Mouse (Mus musculus) heart, embryonic 14.5 days (tissue): ENCODE results near the gene Serinc1. TPM values are rescaled to one million over a fixed set of nuclear protein-coding genes. Genes with fewer than 3 reads are reported as not detected.

Experiments used
- ATAC-seq: fragments of 200-750 bp; cut with Nextera tagmentation; 2 replicates; pipeline ENCODE4 v1.8.0; 2017; ENCODE audit warnings: low read depth, moderate TSS enrichment; ENCODE audit not compliant: insufficient number of reproducible peaks, insufficient read depth, low FRiP score
- H3K27ac ChIP-seq, 2 experiments: fragments of 200-500 bp in 1 of 2; fragments of 300-500 bp in 1 of 2; sonication (generic) in 1 of 2; replicated peaks in 1 of 2; 2 replicates each; pipeline ENCODE4 v1.5.1; 2012 to 2014; ENCODE audit warnings: low read depth in 2 of 2, low read length in 2 of 2, control low read depth in 1 of 2, mild to moderate bottlenecking in 1 of 2, mixed read lengths in 1 of 2; ENCODE audit not compliant: control insufficient read depth in 1 of 2, insufficient read depth in 1 of 2
- H3K27me3 ChIP-seq: fragments of 300-500 bp; sonication (generic); 2 replicates; pipeline ENCODE4 v1.6.1; 2014; ENCODE audit warnings: mild to moderate bottlenecking, low read length, control low read depth; ENCODE audit not compliant: control insufficient read depth, insufficient read depth
- H3K36me3 ChIP-seq: fragments of 300-500 bp; sonication (generic); 2 replicates; pipeline ENCODE4 v1.6.1; 2014; ENCODE audit warnings: mild to moderate bottlenecking, control low read depth, low read length, mixed read lengths; ENCODE audit not compliant: control insufficient read depth, insufficient read depth
- H3K4me1 ChIP-seq, 2 experiments: fragments of 200-500 bp in 1 of 2; fragments of 300-500 bp in 1 of 2; sonication (generic) in 1 of 2; 2 replicates each; pipeline ENCODE4 v1.6.1; 2012 to 2014; ENCODE audit warnings: low read length in 2 of 2, control low read depth in 1 of 2, mixed read lengths in 1 of 2; ENCODE audit not compliant: control insufficient read depth in 2 of 2, insufficient read depth in 2 of 2
- H3K4me2 ChIP-seq: fragments of 300-500 bp; sonication (generic); 2 replicates; pipeline ENCODE4 v1.6.1; 2014; ENCODE audit warnings: mild to moderate bottlenecking, low read length
- H3K4me3 ChIP-seq, 2 experiments: fragments of 200-500 bp in 1 of 2; fragments of 300-500 bp in 1 of 2; sonication (generic) in 1 of 2; 2 replicates each; pipeline ENCODE4 v1.5.1; 2012 to 2014; ENCODE audit warnings: low read length in 2 of 2, mild to moderate bottlenecking in 2 of 2, control low read depth in 1 of 2, low read depth in 1 of 2, moderate library complexity in 1 of 2; ENCODE audit not compliant: control insufficient read depth in 1 of 2, insufficient read depth in 1 of 2
- H3K9ac ChIP-seq: fragments of 300-500 bp; sonication (generic); 2 replicates; pipeline ENCODE4 v1.6.1; 2014; ENCODE audit warnings: mild to moderate bottlenecking, low read length
- H3K9me3 ChIP-seq: fragments of 300-500 bp; sonication (generic); 2 replicates; pipeline ENCODE4 v1.6.1; 2016; ENCODE audit warnings: low read length, control low read depth; ENCODE audit not compliant: control insufficient read depth
- WGBS: fragments of 180-500 bp; shearing (Covaris S2); extraction: QIAGEN DNeasy Blood & Tissue Kit; methylation state at CpG from one replicate; pipeline ENCODE4 v1.1.7; 2014; 5-methylcytosine and 5-hydroxymethylcytosine counted together
- polyA plus RNA-seq: library from polyadenylated mRNA; unstranded; fragments of >200 nt; fragmentation: Nextera tagmentation; extraction: Ambion mirVana; gene quantifications from 2 replicates; pipeline ENCODE4 v1.2.1, GENCODE M21; 2014

Gene Serinc1
- polyA plus RNA-seq, 1 experiment from 2014 or later, result 190 TPM

- 50% methylated on average over 5 of the region's 5 CpGs for WGBS
- H3K27ac ChIP-seq, result no peak overlapping the region
Measured at GRCm38 (mm10) chr10:57481717-57482116, 50.6 kb downstream of the Serinc1 start.

GRCm38 (mm10) chr10:57477121-57477843 lies 55.0 kb downstream of the Serinc1 start:
- H3K36me3 ChIP-seq, result no peaks in the 10 kb centered on the region
- no peak for ATAC-seq
- 76% methylated on average over 9 of the region's 9 CpGs for WGBS
- no peaks in the 10 kb centered on the region for H3K27me3 ChIP-seq
- H3K9me3 ChIP-seq, result no peaks in the 10 kb centered on the region
- no peak overlapping the region for H3K4me2 ChIP-seq
- H3K4me3 ChIP-seq, result no peak overlapping the region
- H3K9ac ChIP-seq, result no peak overlapping the region
- no peaks in the 10 kb centered on the region for H3K4me1 ChIP-seq
- H3K27ac ChIP-seq, result no peak overlapping the region

More at GRCm38 (mm10) chr10:57481717-57482116, 50.6 kb downstream of the Serinc1 start:
- Histone ChIP-seq H3K4me1 (no peaks in the 10 kb centered on the region), H3K36me3 (no peaks in the 10 kb centered on the region), H3K9ac (no peak overlapping the region), H3K27me3 (no peaks in the 10 kb centered on the region), H3K4me3 (no peak overlapping the region), H3K4me2 (no peak overlapping the region), H3K9me3 (no peaks in the 10 kb centered on the region)
- no peak for ATAC-seq

Other genes with a start within 250 kb of the Serinc1 start
- 27.4 and 28.2 TPM in 2 replicates for gene Hsf2, start 46.1 kb downstream of the Serinc1 start, polyA plus RNA-seq
- gene Pkib, start 99.5 kb upstream of the Serinc1 start, polyA plus RNA-seq, result 2.0 and 2.6 TPM in 2 replicates